In genomic region chr2:18029656-18030055, GRCm38 (mm10) we compare ENCODE assay signal across 18 mouse cellular contexts. TPM values are rescaled to one million over a fixed set of nuclear protein-coding genes. Genes with fewer than 3 reads are reported as not detected.
DNase-seq lines count a peak whose midpoint lies in the region; ATAC-seq and TF ChIP-seq lines count a peak whose summit lies in the region.
"Had no signal": no experiment of that assay in that cellular context is flagged by ENCODE, and none has a peak within 500 bp of the region (broad histone marks: within the 10 kb centered on the region; RNA-seq: fewer than 3 reads in every experiment).

No protein-coding gene starts in this region.

- no peaks in the 10 kb centered on the region for H3K27me3 ChIP-seq in forebrain, embryonic 10.5 days (ENCODE audit: poor library complexity, severe bottlenecking)
- no peaks in the 10 kb centered on the region for H3K27me3 ChIP-seq in forebrain, embryonic 16.5 days (replicated peaks; ENCODE audit: control insufficient read depth, insufficient read depth, low read length)
- no peaks in the 10 kb centered on the region for H3K27me3 ChIP-seq in forebrain, embryonic 14.5 days (replicated peaks; ENCODE audit: control insufficient read depth, insufficient read depth, low read length)
- H3K27me3 ChIP-seq in neural tube, embryonic 13.5 days: no peaks in the 10 kb centered on the region
- H3K27me3 ChIP-seq: hindbrain, embryonic 15.5 days had no signal

- no peak for TF ChIP-seq CTCF in layer of hippocampus, adult 2 months (conservative IDR thresholded peaks at IDR 0.05)

- H3K4me2 ChIP-seq in forebrain, embryonic 16.5 days (ENCODE audit: low read length): no peak overlapping the region
- H3K4me2 ChIP-seq in forebrain, embryonic 14.5 days (ENCODE audit: low read length): peak overlapping the region; percentile 99
- peak overlapping the region; percentile 29; the same call in 1 of the 2 replicates for H3K4me2 ChIP-seq in neural tube, embryonic 13.5 days

- H3K9me3 ChIP-seq in forebrain, embryonic 10.5 days: no peaks in the 10 kb centered on the region
- H3K9me3 ChIP-seq in forebrain, embryonic 16.5 days (ENCODE audit: control insufficient read depth, low read length): no peaks in the 10 kb centered on the region
- no peaks in the 10 kb centered on the region for H3K9me3 ChIP-seq in forebrain, embryonic 14.5 days (replicated peaks; ENCODE audit: control insufficient read depth, low read length)
- no peaks in the 10 kb centered on the region for H3K9me3 ChIP-seq in neural tube, embryonic 13.5 days
- H3K9me3 ChIP-seq: hindbrain, embryonic 15.5 days; liver, embryonic 15.5 days had no signal

- H3K27ac ChIP-seq in forebrain, embryonic 10.5 days: peak overlapping the region; percentile 100
- no peak overlapping the region for H3K27ac ChIP-seq in forebrain, embryonic 16.5 days (ENCODE audit: low read length)
- peak overlapping the region; percentile 98 for H3K27ac ChIP-seq in layer of hippocampus, adult 2 months
- H3K27ac ChIP-seq in forebrain, embryonic 14.5 days (ENCODE audit: low read depth, low read length): no peak overlapping the region
- no peak overlapping the region for H3K27ac ChIP-seq in neural tube, embryonic 13.5 days (replicated peaks)
- H3K27ac ChIP-seq: liver, embryonic 15.5 days had no signal

- H3K36me3 ChIP-seq in forebrain, embryonic 10.5 days (replicated peaks): no peaks in the 10 kb centered on the region
- no peaks in the 10 kb centered on the region for H3K36me3 ChIP-seq in forebrain, embryonic 16.5 days (ENCODE audit: control insufficient read depth, insufficient read depth)
- H3K36me3 ChIP-seq in forebrain, embryonic 14.5 days (ENCODE audit: control insufficient read depth, insufficient read depth, low read length): no peaks in the 10 kb centered on the region
- H3K36me3 ChIP-seq in neural tube, embryonic 13.5 days: no peaks in the 10 kb centered on the region
- H3K36me3 ChIP-seq: hindbrain, embryonic 15.5 days; liver, embryonic 15.5 days had no signal

- DNase-seq in forebrain, embryonic 10.5 days (ENCODE audit: extremely low spot score, low spot score): no peak
- no peak for DNase-seq in layer of hippocampus, adult 2 months (ENCODE audit: low spot score in 2 of 2)
- no peak for DNase-seq in layer of hippocampus, postnatal 25 days (ENCODE audit: extremely low spot score in 1 of 2, low spot score in 1 of 2)
- peak; percentile 43 for DNase-seq in forebrain, embryonic 14.5 days (ENCODE audit: low spot score)
- no peak for DNase-seq in adrenal gland, adult 2 months
- DNase-seq: cerebellum, postnatal 25 days; kidney, adult 8-10 months; lung, postnatal 4 days had no signal

- WGBS in forebrain, embryonic 10.5 days: 41% methylated on average over 7 of the region's 7 CpGs
- WGBS in forebrain, embryonic 16.5 days: 45% methylated on average over 7 of the region's 7 CpGs
- WGBS in forebrain, embryonic 14.5 days: 25% methylated on average over 7 of the region's 7 CpGs
- 63% methylated on average over 7 of the region's 7 CpGs for WGBS in neural tube, embryonic 13.5 days

- H3K9ac ChIP-seq in forebrain, embryonic 16.5 days (replicated peaks; ENCODE audit: low read depth, low read length): no peak overlapping the region
- H3K9ac ChIP-seq in forebrain, embryonic 14.5 days (ENCODE audit: low read length): no peak overlapping the region
- H3K9ac ChIP-seq in neural tube, embryonic 13.5 days: no peak overlapping the region

- H3K4me1 ChIP-seq in forebrain, embryonic 10.5 days: peaks cover 95% of the 10 kb centered on the region
- peaks cover 51% of the 10 kb centered on the region for H3K4me1 ChIP-seq in forebrain, embryonic 16.5 days (replicated peaks; ENCODE audit: control insufficient read depth, insufficient read depth, low read length)
- peaks cover 47% of the 10 kb centered on the region for H3K4me1 ChIP-seq in forebrain, embryonic 14.5 days (ENCODE audit: control insufficient read depth, insufficient read depth, low read length)
- peaks cover 76% of the 10 kb centered on the region for H3K4me1 ChIP-seq in neural tube, embryonic 13.5 days (replicated peaks)

- peak overlapping the region; percentile 80 for H3K4me3 ChIP-seq in forebrain, embryonic 10.5 days
- no peak overlapping the region for H3K4me3 ChIP-seq in forebrain, embryonic 16.5 days (replicated peaks; ENCODE audit: low read length)
- H3K4me3 ChIP-seq in layer of hippocampus, adult 2 months: no peak overlapping the region
- no peak overlapping the region for H3K4me3 ChIP-seq in forebrain, embryonic 14.5 days (ENCODE audit: low read depth, low read length)
- H3K4me3 ChIP-seq in neural tube, embryonic 13.5 days: no peak overlapping the region

- no peak for ATAC-seq in forebrain, embryonic 16.5 days
- no peak for ATAC-seq in forebrain, embryonic 14.5 days
- ATAC-seq in neural tube, embryonic 13.5 days (ENCODE audit: low read depth): no peak
- no peak for ATAC-seq in erythroid progenitor cell, adult 5-6 weeks (replicated peaks; ENCODE audit: low FRiP score, poor library complexity, severe bottlenecking)

RNA-seq across cellular contexts. Expression of gene A930004D18Rik, which starts 7.9 kb away (rescaled TPM):
- polyA plus RNA-seq in forebrain, embryonic 10.5 days (2016; fragmentation: Nextera tagmentation; extraction: Ambion mirVana): 13.8 and 17.9 TPM in 2 replicates
- 9.6 and 14.1 TPM in 2 replicates for polyA plus RNA-seq in forebrain, embryonic 16.5 days (2015; fragmentation: Nextera tagmentation; extraction: Ambion mirVana)
- 1 to 10 TPM; 4.2 to 4.3 TPM for total RNA-seq in layer of hippocampus, adult 2 months (2021)
- 1 to 10 TPM; 2.7 to 3.3 TPM for total RNA-seq in layer of hippocampus, postnatal 25 days (2021)
- 9.9 and 11.7 TPM in 2 replicates for polyA plus RNA-seq in forebrain, embryonic 14.5 days (2014; fragmentation: Nextera tagmentation; extraction: Ambion mirVana)
- 8.8 and 12.3 TPM in 2 replicates for polyA plus RNA-seq in neural tube, embryonic 13.5 days (2015; fragmentation: Nextera tagmentation; extraction: Ambion mirVana)
- total RNA-seq in erythroid progenitor cell, adult 5-6 weeks (2015; ENCODE audit: low replicate concordance): not detected in 2 replicates
- total RNA-seq in erythroid progenitor cell, adult 5-6 weeks (2017; ENCODE audit: low replicate concordance): not detected in 2 replicates
- total RNA-seq in adrenal gland, adult 2 months (2021): 1 to 10 TPM in 1 of 2 experiments, under 1 TPM in 1; 0.92 to 3.3 TPM
- 0.42 and 0.70 TPM in 2 replicates for polyA plus RNA-seq in adrenal gland, adult 2 months (2012; rRNA removed)

RNA-seq across cellular contexts. Expression of gene Skida1, which starts 19.2 kb away (rescaled TPM):
- polyA plus RNA-seq in forebrain, embryonic 10.5 days (2016; fragmentation: Nextera tagmentation; extraction: Ambion mirVana): 16.0 and 17.2 TPM in 2 replicates
- 9.8 and 13.4 TPM in 2 replicates for polyA plus RNA-seq in forebrain, embryonic 16.5 days (2015; fragmentation: Nextera tagmentation; extraction: Ambion mirVana)
- total RNA-seq in layer of hippocampus, adult 2 months (2021): 10 to 100 TPM; 16.8 to 16.9 TPM
- total RNA-seq in layer of hippocampus, postnatal 25 days (2021): 10 to 100 TPM; 14.6 to 17.0 TPM
- 10.8 and 13.2 TPM in 2 replicates for polyA plus RNA-seq in forebrain, embryonic 14.5 days (2014; fragmentation: Nextera tagmentation; extraction: Ambion mirVana)
- polyA plus RNA-seq in neural tube, embryonic 13.5 days (2015; fragmentation: Nextera tagmentation; extraction: Ambion mirVana): 8.2 and 9.2 TPM in 2 replicates
- not detected in 2 replicates for total RNA-seq in erythroid progenitor cell, adult 5-6 weeks (2015; ENCODE audit: low replicate concordance)
- total RNA-seq in erythroid progenitor cell, adult 5-6 weeks (2017; ENCODE audit: low replicate concordance): not detected in 2 replicates
- 1 to 10 TPM; 2.3 to 3.8 TPM for total RNA-seq in adrenal gland, adult 2 months (2021)
- 1.8 and 3.1 TPM in 2 replicates for polyA plus RNA-seq in adrenal gland, adult 2 months (2012; rRNA removed)

RNA-seq across cellular contexts. Expression of gene Mllt10, which starts 25.4 kb away (rescaled TPM):
- polyA plus RNA-seq in forebrain, embryonic 10.5 days (2016; fragmentation: Nextera tagmentation; extraction: Ambion mirVana): 65.0 and 68.0 TPM in 2 replicates
- 53.8 and 56.0 TPM in 2 replicates for polyA plus RNA-seq in forebrain, embryonic 16.5 days (2015; fragmentation: Nextera tagmentation; extraction: Ambion mirVana)
- 10 to 100 TPM; 63.6 to 67.6 TPM for total RNA-seq in layer of hippocampus, adult 2 months (2021)
- 10 to 100 TPM; 53.0 to 58.9 TPM for total RNA-seq in layer of hippocampus, postnatal 25 days (2021)
- 38.7 and 43.5 TPM in 2 replicates for polyA plus RNA-seq in forebrain, embryonic 14.5 days (2014; fragmentation: Nextera tagmentation; extraction: Ambion mirVana)
- 62.3 and 63.1 TPM in 2 replicates for polyA plus RNA-seq in neural tube, embryonic 13.5 days (2015; fragmentation: Nextera tagmentation; extraction: Ambion mirVana)
- total RNA-seq in erythroid progenitor cell, adult 5-6 weeks (2015; ENCODE audit: low replicate concordance): 122 and 125 TPM in 2 replicates
- 77.9 and 98.0 TPM in 2 replicates for total RNA-seq in erythroid progenitor cell, adult 5-6 weeks (2017; ENCODE audit: low replicate concordance)
- 10 to 100 TPM; 42.8 to 44.6 TPM for total RNA-seq in adrenal gland, adult 2 months (2021)
- 22.6 and 23.2 TPM in 2 replicates for polyA plus RNA-seq in adrenal gland, adult 2 months (2012; rRNA removed)

RNA-seq across cellular contexts. Expression of gene H2al2a, which starts 32.9 kb away (rescaled TPM):
- polyA plus RNA-seq in forebrain, embryonic 10.5 days (2016; fragmentation: Nextera tagmentation; extraction: Ambion mirVana): not detected in 2 replicates
- polyA plus RNA-seq in forebrain, embryonic 16.5 days (2015; fragmentation: Nextera tagmentation; extraction: Ambion mirVana): not detected in 2 replicates
- not detected for total RNA-seq in layer of hippocampus, adult 2 months (2021)
- total RNA-seq in layer of hippocampus, postnatal 25 days (2021): not detected
- polyA plus RNA-seq in forebrain, embryonic 14.5 days (2014; fragmentation: Nextera tagmentation; extraction: Ambion mirVana): not detected in 2 replicates
- polyA plus RNA-seq in neural tube, embryonic 13.5 days (2015; fragmentation: Nextera tagmentation; extraction: Ambion mirVana): not detected in 2 replicates
- not detected in 2 replicates for total RNA-seq in erythroid progenitor cell, adult 5-6 weeks (2015; ENCODE audit: low replicate concordance)
- not detected in 2 replicates for total RNA-seq in erythroid progenitor cell, adult 5-6 weeks (2017; ENCODE audit: low replicate concordance)
- total RNA-seq in adrenal gland, adult 2 months (2021): not detected
- not detected in 2 replicates for polyA plus RNA-seq in adrenal gland, adult 2 months (2012; rRNA removed)
- total RNA-seq: adrenal gland, adult 18-20 months; gastrocnemius, adult 8-10 months; layer of hippocampus, adult 18-20 months; left cerebral cortex, postnatal 25 days had no signal
- polyA plus RNA-seq: hindbrain, embryonic 15.5 days; liver, embryonic 15.5 days; urinary bladder, adult 2 months had no signal

Comparison
In these comparisons a context has a peak if more than half of its experiments do, and no peak if none do; other contexts are left out.
1. H3K27ac ChIP-seq: peak in forebrain, embryonic 10.5 days (single experiment) and layer of hippocampus, adult 2 months (single experiment); none in forebrain, embryonic 16.5 days (single experiment), forebrain, embryonic 14.5 days (single experiment) and neural tube, embryonic 13.5 days (single experiment).